Mouse (Mus musculus): ENCODE results near the gene Pbxip1.

Pbxip1 gene

GRCm38 (mm10) chr3:89436176-89437113 is at the start of gene Pbxip1:
Gene Pbxip1 (plus strand): TSS chr3:89436706.
- DNase-seq (ENCODE audit: low spot score in 2 of 2) = peak; percentile 61 to 65

GRCm38 (mm10) chr3:89387632-89388031 is 48.9 kb upstream of the Pbxip1 start:
- no peak for DNase-seq (ENCODE audit: low spot score in 2 of 2)

GRCm38 (mm10) chr3:89388134-89388881 is 48.2 kb upstream of the Pbxip1 start:
- no peak for DNase-seq (ENCODE audit: low spot score in 2 of 2)

GRCm38 (mm10) chr3:89388901-89389740 is 47.4 kb upstream of the Pbxip1 start:
- DNase-seq (ENCODE audit: low spot score in 2 of 2) = peak in 1 of 2 experiments; percentile 36

- DNase-seq (ENCODE audit: low spot score in 2 of 2) = no peak
These were observed 46.4 kb upstream of the Pbxip1 start for GRCm38 (mm10) chr3:89390111-89390515.

- DNase-seq (ENCODE audit: low spot score in 2 of 2) = no peak
These were observed 45.5 kb upstream of the Pbxip1 start for GRCm38 (mm10) chr3:89390699-89391662.

- peak; percentile 41 to 62 for DNase-seq (ENCODE audit: low spot score in 2 of 2)
These were observed 44.6 kb upstream of the Pbxip1 start for GRCm38 (mm10) chr3:89391663-89392511.

- DNase-seq (ENCODE audit: low spot score in 2 of 2) = no peak
These were observed 43.6 kb upstream of the Pbxip1 start for GRCm38 (mm10) chr3:89392871-89393311.

- DNase-seq (ENCODE audit: low spot score in 2 of 2) = peak; percentile 94 to 96
These were observed 42.9 kb upstream of the Pbxip1 start for GRCm38 (mm10) chr3:89393605-89394004.

- peak; percentile 37 to 53 for DNase-seq (ENCODE audit: low spot score in 2 of 2)
These were observed 42.3 kb upstream of the Pbxip1 start, which contains the start of gene Zbtb7b for GRCm38 (mm10) chr3:89394006-89394893. Gene Zbtb7b (minus strand): TSS chr3:89394776.

GRCm38 (mm10) chr3:89394894-89395256 is 41.6 kb upstream of the Pbxip1 start:
- DNase-seq (ENCODE audit: low spot score in 2 of 2) = peak; percentile 36 to 46

- no peak for DNase-seq (ENCODE audit: low spot score in 2 of 2)
These were observed 41.1 kb upstream of the Pbxip1 start for GRCm38 (mm10) chr3:89395419-89395805.

- DNase-seq (ENCODE audit: low spot score in 2 of 2) = peak; percentile 45 to 56
These were observed 40.5 kb upstream of the Pbxip1 start for GRCm38 (mm10) chr3:89395806-89396653.

- DNase-seq (ENCODE audit: low spot score in 2 of 2) = no peak
These were observed 39.9 kb upstream of the Pbxip1 start for GRCm38 (mm10) chr3:89396654-89397005.

- DNase-seq (ENCODE audit: low spot score in 2 of 2) = no peak
These were observed 35.2 kb upstream of the Pbxip1 start for GRCm38 (mm10) chr3:89401329-89401728.

- no peak for DNase-seq (ENCODE audit: low spot score in 2 of 2)
These were observed 33.8 kb upstream of the Pbxip1 start, which contains the start of gene Lenep for GRCm38 (mm10) chr3:89402693-89403092. Gene Lenep (minus strand): TSS chr3:89402793.

- no peak for DNase-seq (ENCODE audit: low spot score in 2 of 2)
These were observed 29.6 kb upstream of the Pbxip1 start for GRCm38 (mm10) chr3:89406887-89407286.

GRCm38 (mm10) chr3:89408448-89408847 is 28.1 kb upstream of the Pbxip1 start:
- DNase-seq (ENCODE audit: low spot score in 2 of 2) = no peak

Measured in natural killer cell, adult 2 months (primary cell).